Mouse (Mus musculus) MEL (cell line): ENCODE data around the gene Sfxn1. TPM values are rescaled to one million over a fixed set of nuclear protein-coding genes. Genes with fewer than 3 reads are reported as not detected.
A peak's percentile ranks its signal among the peaks of the same experiment; 100 is the strongest.

ENCODE experiments used
- DNase-seq: peaks from one replicate; pipeline ENCODE4 v3.0.0; 2011; ENCODE audit warnings: low read depth, low spot score
- H3K27ac ChIP-seq: 2 replicates; pipeline ENCODE4 v1.5.1; 2012; ENCODE audit warnings: low read depth, mild to moderate bottlenecking, control low read depth, low read length, moderate library complexity; ENCODE audit not compliant: control insufficient read depth
- H3K27me3 ChIP-seq, 2 experiments: fragments of 150-350 bp in 1 of 2; sonication (generic) in 1 of 2; 2 replicates each; pipeline ENCODE4 v1.6.1; 2012; ENCODE audit warnings: low read length in 2 of 2, mild to moderate bottlenecking in 2 of 2, improper control_type of control experiment in 1 of 2, moderate library complexity in 1 of 2; ENCODE audit not compliant: insufficient read depth in 2 of 2, control insufficient read depth in 1 of 2
- H3K36me3 ChIP-seq, 2 experiments: 2 replicates each; pipeline ENCODE4 v1.6.1; 2012 to 2014; ENCODE audit warnings: low read length in 2 of 2, improper control_type of control experiment in 1 of 2, inconsistent platforms in 1 of 2, mild to moderate bottlenecking in 1 of 2; ENCODE audit not compliant: insufficient read depth in 2 of 2, control insufficient read depth in 1 of 2
- H3K4me1 ChIP-seq, 2 experiments: fragments of 150-350 bp in 1 of 2; sonication (generic) in 1 of 2; 2 replicates each; pipeline ENCODE4 v1.6.1; 2012; ENCODE audit warnings: low read length in 2 of 2, improper control_type of control experiment in 1 of 2, mild to moderate bottlenecking in 1 of 2; ENCODE audit not compliant: insufficient read depth in 2 of 2, control insufficient read depth in 1 of 2
- H3K4me3 ChIP-seq, 2 experiments: fragments of 150-350 bp in 1 of 2; sonication (generic) in 1 of 2; 2 replicates each; pipeline ENCODE4 v1.5.1; 2012; ENCODE audit warnings: low read depth in 2 of 2, low read length in 2 of 2, mild to moderate bottlenecking in 2 of 2, moderate library complexity in 2 of 2, control low read depth in 1 of 2, improper control_type of control experiment in 1 of 2; ENCODE audit not compliant: control insufficient read depth in 1 of 2, insufficient read depth in 1 of 2
- H3K79me2 ChIP-seq: 2 replicates; pipeline ENCODE4 v1.6.1; 2012; ENCODE audit warnings: mild to moderate bottlenecking, low read length, moderate library complexity; ENCODE audit not compliant: control insufficient read depth, poor library complexity, insufficient read depth
- H3K9ac ChIP-seq: 2 replicates; pipeline ENCODE4 v1.6.1; 2012; ENCODE audit warnings: low read depth, mild to moderate bottlenecking, control low read depth, low read length, moderate library complexity; ENCODE audit not compliant: control insufficient read depth, poor library complexity, severe bottlenecking
- H3K9me3 ChIP-seq: fragments of 150-350 bp; sonication (generic); replicated peaks from 2 replicates; pipeline ENCODE4 v1.6.1; 2012; ENCODE audit warnings: mild to moderate bottlenecking, low read length, improper control_type of control experiment, moderate library complexity; ENCODE audit not compliant: insufficient read depth
- BHLHE40 ChIP-seq: IDR thresholded peaks from 2 replicates; pipeline ENCODE4 v1.6.1; 2012; ENCODE audit warnings: low read depth, mild to moderate bottlenecking, inconsistent platforms, low read length, improper control_type of control experiment, borderline replicate concordance
- CHD1 ChIP-seq: IDR thresholded peaks from 2 replicates; pipeline ENCODE4 v1.6.1; 2012; ENCODE audit warnings: low read depth, mild to moderate bottlenecking, inconsistent platforms, low read length, improper control_type of control experiment
- CTCF ChIP-seq, 3 experiments: IDR thresholded peaks in 2 of 3; conservative IDR thresholded peaks in 1 of 3; 2 replicates each; pipeline ENCODE4 v1.5.1; 2011 to 2012; ENCODE audit warnings: low read length in 3 of 3, low read depth in 2 of 3, mild to moderate bottlenecking in 2 of 3, improper control_type of control experiment in 1 of 3, inconsistent platforms in 1 of 3, mixed read lengths in 1 of 3, moderate library complexity in 1 of 3; ENCODE audit not compliant: control insufficient read depth in 1 of 3, insufficient read depth in 1 of 3, poor library complexity in 1 of 3, severe bottlenecking in 1 of 3
- HCFC1 ChIP-seq: IDR thresholded peaks from 2 replicates; pipeline ENCODE4 v1.6.1; 2012; ENCODE audit warnings: low read depth, mild to moderate bottlenecking, inconsistent platforms, low read length, improper control_type of control experiment, moderate library complexity
- MAFK ChIP-seq: IDR thresholded peaks from 2 replicates; pipeline ENCODE4 v1.6.1; 2011; ENCODE audit warnings: low read depth, mild to moderate bottlenecking, low read length, improper control_type of control experiment, borderline replicate concordance
- MYB ChIP-seq: IDR thresholded peaks from 2 replicates; pipeline ENCODE4 v1.6.1; 2011; ENCODE audit warnings: mild to moderate bottlenecking, low read depth, low read length, improper control_type of control experiment
- NELFE ChIP-seq: IDR thresholded peaks from 2 replicates; pipeline ENCODE4 v1.6.1; 2011; ENCODE audit warnings: low read depth, low read length, improper control_type of control experiment
- NRF1 ChIP-seq: IDR thresholded peaks from 2 replicates; pipeline ENCODE4 v1.6.1; 2014; ENCODE audit warnings: low read depth, mild to moderate bottlenecking, inconsistent platforms, low read length, improper control_type of control experiment, moderate library complexity; ENCODE audit not compliant: poor library complexity, insufficient read depth, severe bottlenecking
- RAD21 ChIP-seq: IDR thresholded peaks from 2 replicates; pipeline ENCODE4 v1.6.1; 2011; ENCODE audit warnings: mild to moderate bottlenecking, low read depth, low read length, improper control_type of control experiment
- RCOR1 ChIP-seq: IDR thresholded peaks from 2 replicates; pipeline ENCODE4 v1.6.1; 2012; ENCODE audit warnings: low read depth, mild to moderate bottlenecking, inconsistent platforms, low read length, improper control_type of control experiment
- SMC3 ChIP-seq: IDR thresholded peaks from 2 replicates; pipeline ENCODE4 v1.6.1; 2011; ENCODE audit warnings: low read depth, low read length, improper control_type of control experiment
- TAL1 ChIP-seq: IDR thresholded peaks from 2 replicates; pipeline ENCODE4 v1.6.1; 2012; ENCODE audit warnings: mild to moderate bottlenecking, inconsistent platforms, low read length, moderate library complexity, mixed read lengths
- TCF12 ChIP-seq: IDR thresholded peaks from 2 replicates; pipeline ENCODE4 v1.6.1; 2014; ENCODE audit warnings: low read depth, mild to moderate bottlenecking, inconsistent platforms, low read length, improper control_type of control experiment, moderate library complexity
- UBTF ChIP-seq: IDR thresholded peaks from 2 replicates; pipeline ENCODE4 v1.6.1; 2012; ENCODE audit warnings: low read depth, mild to moderate bottlenecking, inconsistent platforms, low read length, improper control_type of control experiment, moderate library complexity, borderline replicate concordance; ENCODE audit not compliant: insufficient read depth
- USF2 ChIP-seq, 2 experiments: IDR thresholded peaks; 2 replicates each; pipeline ENCODE4 v1.6.1; 2011 to 2012; ENCODE audit warnings: improper control_type of control experiment in 2 of 2, low read length in 2 of 2, borderline replicate concordance in 1 of 2, inconsistent platforms in 1 of 2, low read depth in 1 of 2, mild to moderate bottlenecking in 1 of 2; ENCODE audit not compliant: insufficient read depth in 1 of 2
- ZKSCAN1 ChIP-seq: IDR thresholded peaks from 2 replicates; pipeline ENCODE4 v1.6.1; 2012; ENCODE audit warnings: low read depth, mild to moderate bottlenecking, inconsistent platforms, low read length, improper control_type of control experiment, moderate library complexity
- polyA plus RNA-seq, 2 experiments: library from polyadenylated mRNA; stranded (reverse) in 1 of 2; unstranded in 1 of 2; fragments of >175 nt in 1 of 2; fragments of >200 nt in 1 of 2; gene quantifications; 2 replicates each; pipeline versions ENCODE4 v1.2.1 to v1.2.4; 2012; ENCODE audit warnings: low replicate concordance in 2 of 2, low read depth in 1 of 2; ENCODE audit not compliant: insufficient read length in 2 of 2, insufficient read depth in 1 of 2, missing spikeins in 1 of 2
- total RNA-seq: library from RNA; depleted of rRNA; stranded (reverse); fragments of 300-350 nt; gene quantifications from 2 replicates; pipeline ENCODE4 v1.2.3, GENCODE M21; 2012

The Sfxn1 gene
- total and polyA plus RNA-seq, 3 experiments, result 42.8 to 74.6 TPM; not detected in 1

- H3K79me2 ChIP-seq, result no peaks in the 10 kb centered on the region
- DNase-seq, result no peak
- H3K9ac ChIP-seq, result no peak overlapping the region
- no peaks in the 10 kb centered on the region for H3K4me1 ChIP-seq
- no peaks in the 10 kb centered on the region for H3K36me3 ChIP-seq
- peaks cover 0 to 4% of the 10 kb centered on the region in 2 experiments; a peak in 3 of 4 replicates for H3K27me3 ChIP-seq
- no peak overlapping the region for H3K4me3 ChIP-seq
- no peak overlapping the region for H3K27ac ChIP-seq
- no peak for TF ChIP-seq BHLHE40
- no peak for TF ChIP-seq HCFC1
- no peak for TF ChIP-seq TCF12
- TF ChIP-seq ZKSCAN1, result no peak
- TF ChIP-seq TAL1, result no peak
- TF ChIP-seq RCOR1, result no peak
- no peak for TF ChIP-seq MAFK
- no peak for TF ChIP-seq CHD1
- no peak for TF ChIP-seq MYB
- TF ChIP-seq USF2 (IDR thresholded peaks at IDR 0.05; ENCODE audit: borderline replicate concordance in 1 of 2, insufficient read depth in 1 of 2, low read depth in 1 of 2, low read length in 2 of 2), result no peak
- no peak for TF ChIP-seq NELFE
- no peak for TF ChIP-seq RAD21
- no peak for TF ChIP-seq UBTF
- H3K9me3 ChIP-seq, result no peaks in the 10 kb centered on the region
Measured at GRCm38 (mm10) chr13:54144624-54145023, 73.0 kb downstream of the Sfxn1 start.

GRCm38 (mm10) chr13:54147328-54147727 is 75.7 kb downstream of the Sfxn1 start:
- H3K27me3 ChIP-seq, result peaks cover 0 to 4% of the 10 kb centered on the region in 2 experiments; a peak in 3 of 4 replicates
- peak; percentile 11 for DNase-seq
- no peaks in the 10 kb centered on the region for H3K79me2 ChIP-seq
- H3K4me3 ChIP-seq, result no peak overlapping the region
- TF ChIP-seq CTCF (IDR thresholded peaks at IDR 0.05 in 2 of 3, conservative IDR thresholded peaks at IDR 0.05 in 1 of 3; ENCODE audit: control insufficient read depth in 1 of 3, insufficient read depth in 1 of 3, low read depth in 2 of 3, low read length in 3 of 3, poor library complexity in 1 of 3, severe bottlenecking in 1 of 3) (peak; percentile 13 to 62 (median 41); a peak in 5 of 6 replicates), SMC3 (peak; percentile 45; the same call in 1 of the 2 replicates), RAD21 (peak; percentile 5), HCFC1 (no peak), NRF1 (no peak), MAFK (no peak)
- H3K9me3 ChIP-seq, result no peaks in the 10 kb centered on the region
- H3K36me3 ChIP-seq, result no peaks in the 10 kb centered on the region
- no peaks in the 10 kb centered on the region for H3K4me1 ChIP-seq
- H3K27ac ChIP-seq, result no peak overlapping the region
- no peak overlapping the region for H3K9ac ChIP-seq
